Mouse (Mus musculus) forebrain, embryonic 13.5 days (tissue): ENCODE results near the gene E2f1. TPM values are rescaled to one million over a fixed set of nuclear protein-coding genes. Genes with fewer than 3 reads are reported as not detected.

ENCODE experiments used
- ATAC-seq: fragments of 200-750 bp; cut with Nextera tagmentation; 2 replicates; pipeline ENCODE4 v1.8.0; 2017
- H3K27ac ChIP-seq: fragments of 300-500 bp; sonication (generic); 2 replicates; pipeline ENCODE4 v1.5.1; 2015; ENCODE audit warnings: inconsistent platforms, mild to moderate bottlenecking, moderate library complexity
- H3K27me3 ChIP-seq: fragments of 300-500 bp; sonication (generic); 2 replicates; pipeline ENCODE4 v1.6.1; 2015; ENCODE audit warnings: mild to moderate bottlenecking, inconsistent platforms
- H3K36me3 ChIP-seq: fragments of 300-500 bp; sonication (generic); 2 replicates; pipeline ENCODE4 v1.6.1; 2015; ENCODE audit warnings: mild to moderate bottlenecking, inconsistent platforms; ENCODE audit not compliant: poor library complexity, severe bottlenecking
- H3K4me1 ChIP-seq: fragments of 300-500 bp; sonication (generic); 2 replicates; pipeline ENCODE4 v1.6.1; 2015; ENCODE audit warnings: inconsistent platforms
- H3K4me2 ChIP-seq: fragments of 300-500 bp; sonication (generic); 2 replicates; pipeline ENCODE4 v1.6.1; 2015; ENCODE audit warnings: inconsistent platforms, mild to moderate bottlenecking, moderate library complexity
- H3K4me3 ChIP-seq: fragments of 300-500 bp; sonication (generic); 2 replicates; pipeline ENCODE4 v1.5.1; 2015; ENCODE audit warnings: mild to moderate bottlenecking, inconsistent platforms
- H3K9ac ChIP-seq: fragments of 300-500 bp; sonication (generic); 2 replicates; pipeline ENCODE4 v1.6.1; 2015; ENCODE audit warnings: mild to moderate bottlenecking, inconsistent platforms
- H3K9me3 ChIP-seq: fragments of 300-500 bp; sonication (generic); replicated peaks from 2 replicates; pipeline ENCODE4 v1.6.1; 2016; ENCODE audit warnings: inconsistent platforms
- WGBS: fragments of 180-500 bp; shearing (Covaris S2); methylation state at CpG from one replicate; pipeline ENCODE4 v1.1.7; 2015; 5-methylcytosine and 5-hydroxymethylcytosine counted together
- polyA plus RNA-seq: library from polyadenylated mRNA; unstranded; fragments of >200 nt; fragmentation: Nextera tagmentation; extraction: Ambion mirVana; gene quantifications from 2 replicates; pipeline ENCODE4 v1.2.1, GENCODE M21; 2015

Gene E2f1
- polyA plus RNA-seq, 1 experiment from 2014 or later = 22.8 TPM

DNA sequence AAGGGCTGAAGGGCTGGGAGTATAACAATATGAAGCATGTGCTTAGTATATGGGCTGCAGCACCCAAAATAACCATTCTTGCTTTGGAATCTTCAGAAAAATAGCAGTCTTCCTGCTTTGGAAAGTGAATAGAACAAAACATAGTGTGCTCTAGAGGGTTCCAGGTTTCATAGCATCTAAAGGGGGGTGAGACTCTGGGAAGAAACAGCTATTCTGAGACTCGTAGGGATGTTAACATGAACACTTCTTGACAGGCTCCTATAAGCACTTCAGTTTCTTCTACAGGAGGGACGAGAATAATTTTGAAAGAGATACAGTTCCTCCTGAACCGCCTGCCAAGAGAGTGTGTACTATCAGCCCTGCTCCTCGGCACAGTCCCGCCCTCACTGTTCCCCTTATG, 52.3 kb downstream of the E2f1 start:
- H3K9ac ChIP-seq = no peak overlapping the region
- H3K4me2 ChIP-seq = no peak overlapping the region
- ATAC-seq = no peak
- no peaks in the 10 kb centered on the region for H3K27me3 ChIP-seq
- H3K4me3 ChIP-seq = no peak overlapping the region
- H3K9me3 ChIP-seq = no peaks in the 10 kb centered on the region
- no peak overlapping the region for H3K27ac ChIP-seq
- 97% methylated on average over 5 of the region's 5 CpGs for WGBS
- H3K4me1 ChIP-seq = no peaks in the 10 kb centered on the region
- peaks cover 56% of the 10 kb centered on the region for H3K36me3 ChIP-seq

DNA sequence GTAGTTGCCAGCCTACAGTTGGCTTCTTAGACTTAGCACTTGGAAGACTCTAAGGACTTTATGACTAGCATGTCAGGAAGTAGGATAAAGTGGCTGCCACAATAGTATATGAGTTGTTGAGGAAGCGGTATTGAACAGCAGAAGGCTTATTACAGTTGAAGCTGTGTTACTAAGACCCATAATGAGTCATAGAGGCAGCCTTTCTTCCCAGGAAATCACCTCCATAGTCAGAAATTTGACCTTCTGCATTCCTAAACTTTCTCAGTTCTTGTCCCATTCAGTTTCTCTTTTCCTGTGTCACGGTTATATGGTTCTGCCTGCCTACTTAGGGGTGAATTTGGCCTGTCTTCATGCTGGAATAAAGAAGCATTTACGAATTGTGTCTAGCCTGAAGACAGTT, 52.7 kb downstream of the E2f1 start:
- Histone ChIP-seq H3K4me3 (no peak overlapping the region), H3K27me3 (no peaks in the 10 kb centered on the region), H3K9ac (no peak overlapping the region), H3K9me3 (no peaks in the 10 kb centered on the region), H3K27ac (no peak overlapping the region), H3K36me3 (peaks cover 57% of the 10 kb centered on the region), H3K4me2 (no peak overlapping the region), H3K4me1 (no peaks in the 10 kb centered on the region)
- WGBS = 90% methylated on average over 3 of the region's 3 CpGs
- ATAC-seq = no peak

DNA sequence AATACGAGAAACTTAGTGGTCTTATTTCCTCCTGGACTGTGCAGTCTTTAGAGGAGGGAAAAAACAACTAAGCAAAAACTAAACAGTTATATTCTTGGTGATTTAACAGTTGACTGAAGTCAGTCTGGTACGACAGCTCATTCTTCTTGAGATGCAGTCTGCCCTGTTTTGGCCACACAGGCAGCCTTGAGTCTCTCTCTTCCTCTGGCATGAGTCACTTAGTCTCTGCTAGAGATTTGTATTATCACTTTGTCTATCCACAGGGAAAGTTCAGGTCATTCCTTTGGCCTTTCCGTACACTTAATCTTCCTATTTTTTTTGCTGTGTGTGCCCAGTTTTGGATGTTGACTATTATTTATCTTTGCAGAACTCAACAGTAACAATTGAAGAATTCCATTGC, 59.6 kb downstream of the E2f1 start:
- ATAC-seq = no peak
- peaks cover 52% of the 10 kb centered on the region for H3K36me3 ChIP-seq

More for the DNA sequence above, 59.6 kb downstream of the E2f1 start:
- Histone ChIP-seq H3K4me3 (no peak overlapping the region), H3K27ac (no peak overlapping the region), H3K27me3 (no peaks in the 10 kb centered on the region), H3K4me2 (no peak overlapping the region), H3K4me1 (peaks cover 22% of the 10 kb centered on the region), H3K9ac (no peak overlapping the region), H3K9me3 (no peaks in the 10 kb centered on the region)
- WGBS = 95% methylated on average over 3 of the region's 3 CpGs

Other genes with a start within 250 kb of the E2f1 start
- gene Cdk5rap1, start 196.9 kb downstream of the E2f1 start, polyA plus RNA-seq = 16.0 and 17.4 TPM in 2 replicates
- gene Snta1, start 161.8 kb downstream of the E2f1 start, polyA plus RNA-seq = 3.8 and 4.1 TPM in 2 replicates
- 69.4 and 79.1 TPM in 2 replicates for gene Cbfa2t2, start 133.4 kb downstream of the E2f1 start, polyA plus RNA-seq
- gene 1700003F12Rik, start 22.8 kb downstream of the E2f1 start, polyA plus RNA-seq = 1.4 TPM in 2 replicates
- gene Actl10, start 18.1 kb downstream of the E2f1 start, polyA plus RNA-seq = 0.49 and 0.68 TPM in 2 replicates
- 19.8 and 25.4 TPM in 2 replicates for gene Necab3, start 11.0 kb downstream of the E2f1 start, polyA plus RNA-seq
- 10.7 and 13.0 TPM in 2 replicates for gene Pxmp4, start 33.8 kb upstream of the E2f1 start, polyA plus RNA-seq
- 1.5 and 2.0 TPM in 2 replicates for gene Zfp341, start 43.4 kb upstream of the E2f1 start, polyA plus RNA-seq
- 0.79 and 0.88 TPM in 2 replicates for gene 4930519P11Rik, start 43.5 kb upstream of the E2f1 start, polyA plus RNA-seq
- gene Chmp4b, start 81.8 kb upstream of the E2f1 start, polyA plus RNA-seq = 22.4 and 24.9 TPM in 2 replicates
- gene Gm14214, start 200.1 kb upstream of the E2f1 start, polyA plus RNA-seq = not detected in 2 replicates
- gene Raly, start 221.2 kb upstream of the E2f1 start, polyA plus RNA-seq = 33.1 and 41.4 TPM in 2 replicates
- gene a, start 221.5 kb upstream of the E2f1 start, polyA plus RNA-seq = 0.39 and 0.49 TPM in 2 replicates